Mouse (Mus musculus): ENCODE results near the gene Src. TPM values are rescaled to one million over a fixed set of nuclear protein-coding genes. Genes with fewer than 3 reads are reported as not detected.

Src gene
- total RNA-seq, 1 experiment from 2014 or later: 0.47 TPM

DNA sequence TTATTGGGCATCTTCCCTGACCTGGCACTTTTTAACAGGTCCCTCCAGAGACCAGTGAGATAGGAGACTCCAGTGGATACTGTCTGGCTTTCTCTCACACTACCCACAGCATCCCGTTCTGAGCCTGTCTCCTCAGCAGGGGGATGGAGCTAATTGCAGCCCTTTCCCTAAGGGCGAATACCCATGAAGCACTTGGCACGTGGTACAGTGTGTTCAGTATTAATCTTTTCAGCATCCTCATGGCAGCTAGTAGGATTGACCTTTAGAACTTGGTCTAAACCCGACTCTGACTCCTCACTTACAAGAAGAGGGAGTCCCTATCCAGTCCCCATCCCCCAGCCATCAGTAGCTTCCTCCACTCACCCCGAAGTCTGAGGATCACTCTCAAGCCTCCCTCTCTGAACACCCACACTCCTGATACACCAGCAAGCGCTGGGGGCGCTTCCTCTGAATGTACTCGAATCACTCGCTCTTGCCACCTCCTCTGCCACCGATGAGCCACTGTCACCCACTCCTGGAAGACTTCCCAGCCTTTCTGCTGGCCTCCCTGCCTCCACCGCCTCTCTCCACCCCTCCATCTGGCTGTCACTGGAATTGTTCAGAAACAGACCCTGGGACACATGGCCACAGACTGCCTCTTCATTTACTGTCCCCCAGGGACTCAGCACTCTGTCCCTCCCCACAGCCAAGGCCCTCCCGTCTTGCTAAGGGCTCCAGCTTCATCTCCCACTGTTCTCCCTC is 8.3 kb upstream of the Src start:
- no peak for ATAC-seq (ENCODE audit: extremely low read depth, insufficient number of reproducible peaks, low FRiP score, poor library complexity, severe bottlenecking)

DNA sequence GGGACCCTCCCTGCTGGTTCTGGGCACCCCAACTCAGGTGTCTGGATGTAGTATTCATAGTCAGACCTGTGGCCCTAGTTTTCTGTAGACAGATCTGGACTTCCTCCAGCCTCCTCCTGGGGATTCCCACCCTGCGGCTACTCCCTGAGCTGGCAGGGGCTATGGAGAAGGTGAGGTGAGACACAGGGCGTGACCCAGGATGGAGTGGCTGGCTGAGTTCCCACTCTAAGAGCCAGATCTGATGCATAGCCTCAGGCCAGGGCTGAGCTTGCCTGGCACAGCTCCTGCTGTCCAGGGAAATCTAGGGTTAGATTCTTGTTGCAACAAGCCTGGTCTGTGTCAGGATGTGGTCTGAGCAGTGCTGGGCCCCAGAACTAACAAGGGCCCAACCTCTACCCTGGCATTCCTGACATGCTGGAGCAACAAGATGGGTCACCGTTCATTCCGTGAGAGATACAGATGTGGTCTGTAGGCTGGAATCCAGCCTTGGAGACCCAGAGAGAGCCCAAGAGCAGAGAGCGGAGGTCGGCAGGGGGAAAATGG is 7.0 kb upstream of the Src start:
- no peak for ATAC-seq (ENCODE audit: extremely low read depth, insufficient number of reproducible peaks, low FRiP score, poor library complexity, severe bottlenecking)

DNA sequence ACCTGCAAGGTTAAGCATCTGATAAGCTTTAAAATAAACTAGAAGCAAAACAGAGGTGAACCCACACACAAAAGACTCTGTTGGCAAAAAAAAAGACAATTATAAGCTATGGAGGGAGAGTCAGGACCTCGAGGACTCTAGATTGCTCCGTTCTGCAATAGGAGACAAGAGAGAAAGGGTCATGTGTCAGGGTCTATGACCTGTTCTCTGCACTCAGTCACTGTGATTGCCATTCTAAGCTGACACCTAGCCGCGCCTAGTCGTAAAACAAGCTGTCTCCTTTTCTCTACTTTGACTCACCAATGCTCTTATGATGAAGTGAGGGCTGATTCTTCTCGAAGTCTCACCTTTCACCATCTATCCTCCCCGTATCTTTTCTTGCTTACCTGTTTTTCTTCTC is 5.7 kb upstream of the Src start:
- ATAC-seq (ENCODE audit: extremely low read depth, insufficient number of reproducible peaks, low FRiP score, poor library complexity, severe bottlenecking): no peak

DNA sequence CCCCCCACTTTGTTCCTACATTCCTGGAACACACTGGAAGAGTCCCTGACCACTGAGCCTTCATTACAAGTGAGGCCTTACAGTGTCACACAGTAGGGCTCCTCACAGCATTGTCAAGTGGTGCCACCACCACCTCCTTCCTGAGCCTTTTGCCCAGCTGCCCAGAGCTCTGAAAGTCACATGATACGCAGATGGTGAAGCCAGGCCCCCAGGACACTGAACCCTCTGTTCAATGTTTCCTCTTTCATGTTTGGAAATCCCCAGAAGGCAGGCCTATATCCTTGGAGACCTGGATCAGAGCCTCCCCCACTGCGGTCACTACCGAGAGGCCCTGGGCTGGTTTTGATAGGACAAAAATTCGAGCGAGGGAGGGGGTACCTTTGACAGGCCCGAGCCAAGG is 1.0 kb upstream of the Src start:
- ATAC-seq (ENCODE audit: extremely low read depth, insufficient number of reproducible peaks, low FRiP score, poor library complexity, severe bottlenecking): no peak

DNA sequence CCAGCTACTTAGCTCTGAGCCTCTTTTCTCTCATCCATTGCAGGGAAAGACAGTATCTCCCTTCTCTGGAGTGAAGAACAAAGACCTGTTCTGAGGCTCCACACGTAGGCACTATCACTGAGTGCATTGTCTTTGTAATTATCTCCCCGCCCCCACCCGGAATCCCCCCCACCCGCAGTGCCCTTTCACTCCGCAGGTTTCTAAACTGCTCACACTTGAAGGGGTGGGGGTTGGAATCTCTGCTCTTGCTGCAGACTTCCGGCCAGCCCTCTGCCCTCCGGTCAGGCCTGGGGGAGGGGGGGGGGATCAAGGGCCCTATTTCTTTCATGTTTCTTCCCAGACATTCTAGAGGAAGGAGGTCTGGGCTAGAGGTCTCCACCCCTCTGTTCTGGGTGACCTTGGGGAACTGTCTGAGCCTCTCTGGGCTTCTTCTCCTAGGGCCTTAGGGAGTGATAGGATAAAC is 396 bp downstream of the Src start:
- no peak for ATAC-seq (ENCODE audit: extremely low read depth, insufficient number of reproducible peaks, low FRiP score, poor library complexity, severe bottlenecking)

DNA sequence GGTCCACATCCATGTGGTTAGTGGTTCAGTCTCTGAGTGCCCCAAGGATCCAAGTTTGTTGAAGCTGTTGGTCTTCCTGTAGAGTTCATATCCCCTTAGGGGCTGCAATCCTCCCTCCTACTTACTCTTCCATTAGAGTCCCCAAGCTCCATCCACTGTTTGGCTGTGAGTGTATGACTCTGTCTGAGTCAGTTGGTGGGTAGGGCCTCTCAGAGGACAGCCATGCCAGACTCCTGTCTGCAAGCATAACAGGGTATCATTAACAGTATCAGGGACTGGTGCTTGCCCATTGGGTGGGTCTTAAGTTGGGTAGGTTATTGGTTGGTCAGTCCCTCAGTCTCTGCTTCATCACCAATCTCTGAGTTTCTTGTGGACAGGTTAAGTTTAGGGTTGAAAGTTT is 1.3 kb downstream of the Src start:
- ATAC-seq (ENCODE audit: extremely low read depth, insufficient number of reproducible peaks, low FRiP score, poor library complexity, severe bottlenecking): no peak

DNA sequence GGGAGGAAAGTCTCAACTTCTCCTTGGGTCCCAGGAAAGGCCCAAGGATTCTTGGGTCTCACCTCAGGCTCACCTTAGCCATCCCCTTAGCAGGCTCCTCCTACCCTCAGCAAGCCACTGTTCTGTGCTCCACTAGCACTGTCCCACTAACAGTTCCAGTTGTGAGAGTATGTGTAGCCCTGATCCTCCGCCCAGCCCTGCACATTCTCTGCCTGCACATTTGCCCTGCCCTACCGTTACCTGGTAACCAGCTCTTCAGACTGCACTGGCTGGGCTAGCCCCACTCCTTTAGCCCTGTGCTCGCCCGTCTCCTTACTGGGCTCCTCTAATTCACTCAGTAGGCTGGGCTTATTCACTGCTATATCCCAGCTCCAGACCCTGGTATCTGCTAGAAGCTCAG is 2.2 kb downstream of the Src start:
- ATAC-seq (ENCODE audit: extremely low read depth, insufficient number of reproducible peaks, low FRiP score, poor library complexity, severe bottlenecking): no peak

DNA sequence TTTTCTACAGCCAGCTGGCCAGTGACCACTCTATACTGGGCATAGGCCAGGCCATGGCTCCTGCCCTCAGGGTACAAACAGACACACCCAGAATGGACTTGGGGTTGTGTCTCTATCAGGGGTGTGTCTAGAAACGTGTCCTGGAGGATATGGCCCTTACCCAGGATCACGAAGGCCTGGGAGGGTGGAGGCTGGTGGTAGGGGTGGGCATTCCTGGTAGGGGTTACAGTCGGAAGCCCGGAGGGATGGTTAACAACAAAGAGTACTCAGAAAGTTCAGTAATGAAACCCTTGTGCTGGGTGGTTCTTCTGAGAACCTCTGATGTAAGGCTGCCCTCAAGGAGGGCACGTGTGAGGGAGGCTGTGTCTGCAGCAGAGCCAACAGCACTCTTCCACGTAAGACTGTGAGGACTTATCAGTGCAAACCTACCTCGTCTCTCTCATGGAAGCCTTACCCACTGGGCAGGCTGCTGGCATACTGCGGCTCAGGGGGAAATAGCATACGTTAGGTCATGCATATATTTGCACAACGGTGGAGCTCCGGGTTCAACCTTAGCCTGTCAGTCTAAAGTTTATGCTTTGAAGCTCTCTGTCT is 3.9 kb downstream of the Src start:
- no peak for ATAC-seq (ENCODE audit: extremely low read depth, insufficient number of reproducible peaks, low FRiP score, poor library complexity, severe bottlenecking)

DNA sequence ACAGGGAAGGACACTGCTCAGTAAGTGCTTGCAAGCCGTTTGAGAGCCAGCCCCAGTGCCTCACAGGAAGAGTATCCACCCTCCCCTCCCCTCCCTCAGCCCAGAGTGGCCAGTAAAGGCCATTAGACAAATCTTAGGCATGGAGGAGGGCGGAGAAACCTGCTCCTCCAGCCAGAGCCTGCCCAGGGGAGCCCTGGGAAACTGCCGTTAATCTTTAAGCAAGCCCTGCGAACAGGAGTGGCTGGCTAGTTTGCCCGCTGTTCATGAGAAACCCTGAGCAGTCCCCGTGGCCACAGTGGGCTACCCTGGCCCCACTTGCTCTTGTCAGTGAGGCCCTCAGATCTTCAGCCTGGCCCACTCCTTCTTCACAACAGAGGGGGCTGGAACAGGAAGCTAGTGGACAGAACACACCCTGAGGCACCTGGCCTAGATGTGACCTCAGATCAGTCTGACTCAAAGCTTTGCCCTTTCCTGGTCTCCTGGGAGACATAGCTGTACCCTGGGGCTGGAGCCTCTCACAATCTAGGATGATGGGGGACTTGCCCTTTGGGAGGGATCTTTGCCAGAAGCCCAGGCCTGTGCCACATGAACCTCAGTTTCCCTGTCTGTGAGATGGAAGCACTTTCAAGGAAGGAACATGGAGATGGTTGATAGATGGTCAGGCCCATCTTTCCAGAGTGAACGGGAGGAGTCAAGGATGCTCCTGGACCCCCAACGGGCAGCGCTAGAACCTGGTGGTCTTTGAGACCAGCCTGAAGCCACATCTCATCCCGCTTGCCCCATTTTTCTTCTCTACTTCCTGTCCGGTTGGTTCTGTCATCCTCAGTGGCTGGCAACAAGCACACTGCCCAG is 4.8 kb downstream of the Src start:
- no peak for ATAC-seq (ENCODE audit: extremely low read depth, insufficient number of reproducible peaks, low FRiP score, poor library complexity, severe bottlenecking)

DNA sequence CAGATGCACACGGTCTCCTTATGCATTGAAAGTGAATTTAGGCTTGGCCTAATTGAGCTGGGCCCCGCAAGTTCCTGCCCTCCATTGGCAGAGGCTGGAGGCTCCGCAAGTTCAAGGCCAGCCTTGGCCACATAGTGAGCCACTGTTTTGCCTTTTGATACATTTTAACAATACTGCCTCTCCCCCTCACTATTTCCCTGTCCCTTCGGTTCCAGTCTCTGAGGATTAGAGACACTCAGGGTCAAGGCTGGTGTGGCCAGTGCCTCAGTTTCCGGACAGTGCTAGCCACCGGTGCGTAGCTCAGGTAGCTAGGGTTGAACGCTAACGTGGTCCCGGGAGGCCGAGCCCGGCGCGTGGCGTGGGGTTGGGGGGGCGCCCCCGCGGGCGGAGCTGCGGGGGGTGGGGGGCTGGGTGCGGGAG is 5.5 kb downstream of the Src start:
- no peak for ATAC-seq (ENCODE audit: extremely low read depth, insufficient number of reproducible peaks, low FRiP score, poor library complexity, severe bottlenecking)

DNA sequence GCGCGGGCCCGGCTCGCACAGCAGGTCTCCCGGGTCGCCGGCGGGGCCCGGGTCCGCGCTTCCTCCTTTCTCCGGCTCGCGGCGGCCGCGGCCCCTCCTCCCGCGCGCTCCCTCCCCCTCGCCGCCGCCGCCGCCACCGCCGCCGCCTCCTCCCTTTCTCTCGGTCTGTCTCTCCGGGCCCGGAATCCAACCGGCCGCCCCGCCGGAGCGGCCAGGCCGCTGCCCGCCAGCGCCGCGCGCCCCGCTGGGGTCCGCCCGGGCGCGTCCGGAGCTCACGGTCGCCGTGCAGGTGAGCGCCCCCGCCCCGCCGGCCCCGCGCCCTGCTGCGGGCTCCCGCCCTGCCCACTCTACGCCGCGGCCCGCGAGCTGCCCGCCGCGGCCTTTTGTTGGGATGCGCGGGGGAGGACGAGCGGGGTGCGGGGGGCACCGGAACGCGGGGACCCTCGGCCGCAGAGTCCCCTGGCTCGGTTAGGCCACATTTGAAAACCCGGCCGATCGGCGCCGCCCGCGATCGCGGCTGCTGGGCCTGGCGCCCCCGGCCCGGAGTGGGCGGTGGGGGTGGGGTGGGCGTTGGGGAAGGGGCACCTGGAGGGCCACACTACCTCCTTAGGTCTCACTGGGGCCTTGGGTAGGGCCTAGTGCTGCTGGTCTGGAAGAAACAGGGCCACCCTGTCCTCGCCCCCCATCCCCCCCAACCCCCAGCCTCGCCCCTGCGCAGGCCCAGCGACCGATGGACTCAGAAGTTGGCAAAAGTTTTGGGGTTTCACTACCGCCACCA is 6.1 kb downstream of the Src start:
- ATAC-seq (ENCODE audit: extremely low read depth, insufficient number of reproducible peaks, low FRiP score, poor library complexity, severe bottlenecking): no peak

DNA sequence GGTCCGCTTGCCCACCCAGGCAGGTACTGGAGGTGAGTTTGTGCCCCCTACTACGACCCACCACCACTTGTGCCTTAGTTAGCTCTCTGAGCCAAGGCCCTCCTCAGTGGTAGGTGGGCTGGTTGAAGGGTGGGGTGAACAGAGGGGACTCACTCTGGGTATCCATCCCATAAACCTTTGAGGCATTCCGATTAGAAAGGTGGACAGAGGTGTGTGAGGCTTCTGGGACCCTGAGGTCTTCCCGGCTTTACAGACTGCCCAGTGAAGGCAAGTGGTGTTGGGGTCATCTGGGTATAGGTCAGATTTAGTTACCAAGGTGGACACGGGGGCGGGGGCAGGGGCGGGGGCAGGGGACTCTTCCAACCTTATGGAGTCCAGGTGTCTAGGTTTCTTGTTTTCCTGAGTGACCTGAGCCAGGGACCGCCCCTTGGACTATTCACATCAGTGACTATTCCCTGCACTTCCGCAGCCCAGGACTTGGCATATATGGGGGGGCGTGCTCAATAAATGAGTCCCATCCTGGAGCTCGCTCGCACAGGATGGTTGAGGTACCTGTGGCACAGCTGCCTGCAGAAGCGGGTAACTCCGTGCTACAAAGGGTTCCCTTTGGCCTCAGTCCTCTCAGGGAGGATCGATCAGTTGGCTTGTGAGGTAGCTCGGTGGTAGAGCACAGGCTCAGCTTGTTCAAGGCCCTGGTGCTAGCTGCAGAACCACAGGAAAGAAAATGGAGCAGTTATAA is 6.8 kb downstream of the Src start:
- ATAC-seq (ENCODE audit: extremely low read depth, insufficient number of reproducible peaks, low FRiP score, poor library complexity, severe bottlenecking): no peak

DNA sequence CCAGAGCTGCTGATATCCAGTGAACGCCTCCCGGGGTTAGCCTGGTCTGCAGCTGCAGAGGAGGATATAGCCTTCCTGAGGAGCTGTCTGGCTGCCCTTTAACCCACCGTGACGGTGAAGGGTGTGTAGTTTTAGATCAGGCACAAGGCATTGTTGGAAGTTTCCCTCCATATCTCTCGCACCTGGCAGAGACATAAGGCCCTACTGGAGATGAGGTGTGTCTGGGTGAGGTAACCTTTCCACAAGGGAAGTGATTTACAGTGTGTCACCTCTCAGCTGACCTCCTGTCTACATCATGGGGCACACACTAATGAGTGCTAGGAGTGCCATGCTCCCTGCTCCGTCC is 7.4 kb downstream of the Src start:
- ATAC-seq (ENCODE audit: extremely low read depth, insufficient number of reproducible peaks, low FRiP score, poor library complexity, severe bottlenecking): no peak

DNA sequence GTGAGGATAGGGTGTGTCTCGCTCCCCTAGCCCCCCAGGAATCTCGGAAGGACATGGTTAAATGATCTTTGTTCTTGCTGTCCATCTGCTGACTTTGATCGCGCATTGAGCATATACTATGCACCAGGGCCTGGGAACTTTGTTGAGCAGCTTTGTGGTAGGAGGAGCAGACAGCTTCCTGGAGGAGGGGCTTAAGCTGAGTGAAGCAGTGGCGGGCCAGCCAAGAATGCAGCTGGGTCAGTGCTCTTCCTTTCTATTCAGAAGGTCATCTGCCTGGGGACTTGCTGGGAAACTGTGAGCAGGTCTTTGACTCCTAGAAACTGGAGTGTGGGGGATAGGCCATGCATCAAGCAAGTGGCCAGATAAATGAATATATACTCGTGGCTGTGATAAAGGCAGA is 7.9 kb downstream of the Src start:
- no peak for ATAC-seq (ENCODE audit: extremely low read depth, insufficient number of reproducible peaks, low FRiP score, poor library complexity, severe bottlenecking)

DNA sequence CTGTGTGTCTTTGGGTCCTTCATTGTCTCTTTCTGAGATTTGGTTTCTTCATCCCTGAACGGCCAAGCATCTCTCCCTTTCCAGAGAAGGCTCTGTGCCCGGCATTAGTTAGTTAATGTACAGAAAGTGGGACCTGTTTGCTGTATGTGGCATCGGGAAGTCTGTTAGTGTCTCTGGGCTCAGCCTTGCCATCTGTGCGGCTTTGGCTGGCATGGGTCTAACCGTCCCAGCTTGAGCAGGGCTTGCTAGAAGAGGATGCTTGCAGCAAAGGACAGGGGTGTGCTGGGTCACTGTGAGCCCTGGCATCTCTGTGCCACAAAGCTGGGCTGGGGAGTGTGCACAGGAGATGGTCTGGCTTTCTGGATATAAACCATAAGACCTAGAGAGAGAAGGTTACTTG is 8.9 kb downstream of the Src start:
- no peak for ATAC-seq (ENCODE audit: extremely low read depth, insufficient number of reproducible peaks, low FRiP score, poor library complexity, severe bottlenecking)

DNA sequence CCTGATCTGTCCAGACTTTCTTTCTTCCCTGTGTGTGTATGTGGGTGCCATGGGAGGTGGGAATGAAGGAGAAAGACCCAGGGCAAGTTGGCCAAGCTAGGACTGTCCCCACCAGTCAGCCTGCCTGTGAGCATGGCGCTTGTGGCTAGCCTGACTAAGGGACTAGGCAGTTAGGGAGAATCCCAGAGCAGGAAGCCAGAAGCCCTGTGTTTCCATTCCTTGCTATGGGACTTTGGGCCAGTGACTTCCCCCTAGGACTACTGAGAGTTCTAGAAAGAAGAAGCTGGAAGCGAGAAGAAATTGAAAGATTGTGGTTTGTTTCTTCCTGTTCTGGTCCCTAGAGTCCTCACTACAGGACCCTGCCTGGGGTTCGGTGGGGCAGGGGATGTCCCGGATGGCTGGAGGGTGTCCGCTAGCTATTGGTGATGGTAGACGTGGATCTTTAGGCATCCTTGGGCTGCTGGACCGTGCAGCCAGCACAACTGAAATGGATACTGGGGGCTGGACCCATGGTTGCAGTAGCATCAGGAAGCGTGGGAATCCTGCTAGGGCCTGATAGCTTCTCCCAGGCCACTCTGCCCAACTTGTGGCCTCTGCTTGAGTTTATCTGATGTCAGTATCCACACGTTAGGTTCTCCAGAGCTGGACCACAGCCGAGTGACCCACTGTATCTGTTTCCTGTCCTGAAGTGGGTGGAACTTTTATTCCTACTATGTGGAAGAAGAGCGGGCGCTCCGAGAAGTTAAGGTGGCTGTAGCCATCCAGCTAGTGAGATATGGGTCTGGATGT is 10.3 kb downstream of the Src start:
- ATAC-seq (ENCODE audit: extremely low read depth, insufficient number of reproducible peaks, low FRiP score, poor library complexity, severe bottlenecking): no peak

DNA sequence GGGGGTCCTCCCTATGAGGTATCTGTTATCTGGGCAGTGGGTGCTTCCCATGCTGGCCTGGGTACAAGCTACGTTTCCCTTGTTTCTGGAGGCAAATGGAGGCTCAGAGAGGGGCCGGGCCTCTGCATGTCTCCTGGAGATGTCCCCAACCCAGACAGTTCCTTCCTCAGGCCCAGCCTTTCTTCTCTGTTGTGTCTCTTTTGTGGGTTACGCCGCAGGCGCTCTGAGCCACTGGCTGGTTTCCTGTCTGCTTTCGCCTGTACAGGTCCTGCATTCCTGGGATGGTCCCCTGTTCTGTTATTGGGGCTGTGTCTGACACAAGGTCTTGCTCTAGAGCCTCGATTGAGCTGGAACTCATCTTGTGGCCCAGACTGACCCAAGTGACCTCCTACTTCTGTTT is 11.5 kb downstream of the Src start:
- ATAC-seq (ENCODE audit: extremely low read depth, insufficient number of reproducible peaks, low FRiP score, poor library complexity, severe bottlenecking): no peak
